Mouse (Mus musculus): ENCODE results near the gene Rad9a.

GRCm38 (mm10) chr19:4190831-4191334 lies 10.6 kb downstream of the Rad9a start, which contains the start of gene Tbc1d10c:
- no peak for TF ChIP-seq CTCF (IDR thresholded peaks at IDR 0.05; ENCODE audit: control insufficient read depth, insufficient read depth, insufficient replicate concordance, low read depth, low read length)
- no peak for TF ChIP-seq POLR2A (IDR thresholded peaks at IDR 0.05; ENCODE audit: control insufficient read depth, low read depth, low read length)
